Mouse (Mus musculus): Measurements from ENCODE around the gene Ssh2. TPM values are rescaled to one million over a fixed set of nuclear protein-coding genes. Genes with fewer than 3 reads are reported as not detected.

Gene Ssh2
- polyA plus RNA-seq, 1 experiment from 2014 or later = 3.0 TPM

GRCm38 (mm10) chr11:77194762-77195161 lies 21.3 kb upstream of the Ssh2 start:
- H3K4me3 ChIP-seq (ENCODE audit: low read depth, low read length) = no peak overlapping the region
- no peaks in the 10 kb centered on the region for H3K4me1 ChIP-seq (replicated peaks; ENCODE audit: control insufficient read depth, insufficient read depth)
- H3K36me3 ChIP-seq (ENCODE audit: control insufficient read depth, insufficient read depth, low read length) = no peaks in the 10 kb centered on the region
- no peak overlapping the region for H3K27ac ChIP-seq (replicated peaks)
- H3K27me3 ChIP-seq (ENCODE audit: control insufficient read depth, insufficient read depth, low read length) = no peaks in the 10 kb centered on the region
- TF ChIP-seq CTCF (IDR thresholded peaks at IDR 0.05; ENCODE audit: low read depth) = no peak
- TF ChIP-seq EP300 (optimal IDR thresholded peaks at IDR 0.05) = no peak
- no peak overlapping the region for H3K9ac ChIP-seq (ENCODE audit: low read length)
- no peak for ATAC-seq (ENCODE audit: low FRiP score, low TSS enrichment)
- H3K9me3 ChIP-seq (ENCODE audit: control insufficient read depth, low read length) = no peaks in the 10 kb centered on the region
- no peak for DNase-seq (ENCODE audit: low spot score)
- WGBS = 73% methylated on average over 1 of the region's 1 CpGs
- H3K4me2 ChIP-seq (replicated peaks; ENCODE audit: low read depth) = no peak overlapping the region

- no peak overlapping the region for H3K4me2 ChIP-seq (replicated peaks; ENCODE audit: low read depth)
- no peak for TF ChIP-seq CTCF (IDR thresholded peaks at IDR 0.05; ENCODE audit: low read depth)
- no peak for TF ChIP-seq EP300 (optimal IDR thresholded peaks at IDR 0.05)
- H3K4me1 ChIP-seq (replicated peaks; ENCODE audit: control insufficient read depth, insufficient read depth) = no peaks in the 10 kb centered on the region
- no peak overlapping the region for H3K4me3 ChIP-seq (ENCODE audit: low read depth, low read length)
- DNase-seq (ENCODE audit: low spot score) = no peak
- 64% methylated on average over 11 of the region's 11 CpGs for WGBS
- no peak for ATAC-seq (ENCODE audit: low FRiP score, low TSS enrichment)
- no peaks in the 10 kb centered on the region for H3K36me3 ChIP-seq (ENCODE audit: control insufficient read depth, insufficient read depth, low read length)
- 0 out of 2 replicates have a peak overlapping the region, but pooled peaks have one; percentile 35 for H3K27ac ChIP-seq (replicated peaks)
- H3K9me3 ChIP-seq (ENCODE audit: control insufficient read depth, low read length) = no peaks in the 10 kb centered on the region
- H3K27me3 ChIP-seq (ENCODE audit: control insufficient read depth, insufficient read depth, low read length) = no peaks in the 10 kb centered on the region
- no peak overlapping the region for H3K9ac ChIP-seq (ENCODE audit: low read length)
Measured at GRCm38 (mm10) chr11:77195360-77196109, 20.6 kb upstream of the Ssh2 start.

GRCm38 (mm10) chr11:77196181-77197143 lies 19.6 kb upstream of the Ssh2 start:
- DNase-seq (ENCODE audit: low spot score) = no peak
- Histone ChIP-seq H3K9ac (ENCODE audit: low read length) (no peak overlapping the region), H3K27ac (replicated peaks) (no peak overlapping the region; the same call in 1 of the 2 replicates), H3K9me3 (ENCODE audit: control insufficient read depth, low read length) (no peaks in the 10 kb centered on the region), H3K27me3 (ENCODE audit: control insufficient read depth, insufficient read depth, low read length) (no peaks in the 10 kb centered on the region), H3K4me2 (replicated peaks; ENCODE audit: low read depth) (no peak overlapping the region), H3K36me3 (ENCODE audit: control insufficient read depth, insufficient read depth, low read length) (no peaks in the 10 kb centered on the region), H3K4me1 (replicated peaks; ENCODE audit: control insufficient read depth, insufficient read depth) (no peaks in the 10 kb centered on the region), H3K4me3 (ENCODE audit: low read depth, low read length) (no peak overlapping the region)
- TF ChIP-seq EP300 (optimal IDR thresholded peaks at IDR 0.05) (no peak), CTCF (IDR thresholded peaks at IDR 0.05; ENCODE audit: low read depth) (no peak)
- ATAC-seq (ENCODE audit: low FRiP score, low TSS enrichment) = no peak
- 30% methylated on average over 4 of the region's 4 CpGs for WGBS

- DNase-seq (ENCODE audit: low spot score) (no peak), ATAC-seq (ENCODE audit: low FRiP score, low TSS enrichment) (no peak)
- Histone ChIP-seq H3K9me3 (ENCODE audit: control insufficient read depth, low read length) (no peaks in the 10 kb centered on the region), H3K4me2 (replicated peaks; ENCODE audit: low read depth) (no peak overlapping the region), H3K36me3 (ENCODE audit: control insufficient read depth, insufficient read depth, low read length) (no peaks in the 10 kb centered on the region), H3K9ac (ENCODE audit: low read length) (no peak overlapping the region), H3K4me3 (ENCODE audit: low read depth, low read length) (no peak overlapping the region), H3K4me1 (replicated peaks; ENCODE audit: control insufficient read depth, insufficient read depth) (no peaks in the 10 kb centered on the region), H3K27me3 (ENCODE audit: control insufficient read depth, insufficient read depth, low read length) (no peaks in the 10 kb centered on the region), H3K27ac (replicated peaks) (no peak overlapping the region)
- 30% methylated on average over 4 of the region's 4 CpGs for WGBS
- no peak for TF ChIP-seq CTCF (IDR thresholded peaks at IDR 0.05; ENCODE audit: low read depth)
- no peak for TF ChIP-seq EP300 (optimal IDR thresholded peaks at IDR 0.05)
Measured at GRCm38 (mm10) chr11:77199636-77200035, 16.5 kb upstream of the Ssh2 start.

- Histone ChIP-seq H3K4me1 (replicated peaks; ENCODE audit: control insufficient read depth, insufficient read depth) (no peaks in the 10 kb centered on the region), H3K9ac (ENCODE audit: low read length) (no peak overlapping the region), H3K27ac (replicated peaks) (no peak overlapping the region), H3K4me2 (replicated peaks; ENCODE audit: low read depth) (no peak overlapping the region), H3K36me3 (ENCODE audit: control insufficient read depth, insufficient read depth, low read length) (no peaks in the 10 kb centered on the region), H3K4me3 (ENCODE audit: low read depth, low read length) (no peak overlapping the region), H3K9me3 (ENCODE audit: control insufficient read depth, low read length) (no peaks in the 10 kb centered on the region), H3K27me3 (ENCODE audit: control insufficient read depth, insufficient read depth, low read length) (no peaks in the 10 kb centered on the region)
- DNase-seq (ENCODE audit: low spot score) (no peak), ATAC-seq (ENCODE audit: low FRiP score, low TSS enrichment) (no peak)
- TF ChIP-seq CTCF (IDR thresholded peaks at IDR 0.05; ENCODE audit: low read depth) = no peak
- no peak for TF ChIP-seq EP300 (optimal IDR thresholded peaks at IDR 0.05)
- WGBS = 55% methylated on average over 1 of the region's 1 CpGs
Measured at GRCm38 (mm10) chr11:77200703-77201102, 15.4 kb upstream of the Ssh2 start.
